Mouse (Mus musculus): ENCODE results near the gene Klhl18. TPM values are rescaled to one million over a fixed set of nuclear protein-coding genes. Genes with fewer than 3 reads are reported as not detected.

The Klhl18 gene
- polyA plus RNA-seq (2012; rRNA removed; ENCODE audit: low replicate concordance), result 18.8 and 23.4 TPM in 2 replicates

GRCm38 (mm10) chr9:110476124-110477091 is at the start of gene Klhl18, which contains the start of gene Kif9:
TSS of gene Klhl18 (minus strand) at chr9:110476694.
TSS of gene Kif9 (plus strand) at chr9:110476958.

GRCm38 (mm10) chr9:110419511-110420112 is 56.9 kb downstream of the Klhl18 start, which contains the start of gene Ngp:
TSS of gene Ngp (plus strand) at chr9:110419747.

GRCm38 (mm10) chr9:110408099-110408773 is 68.3 kb downstream of the Klhl18 start, which contains the start of gene Ptpn23:
TSS of gene Ptpn23 (minus strand) at chr9:110408213.

Other genes with a start within 250 kb of the Klhl18 start
- 1.1 and 1.2 TPM in 2 replicates for gene Cspg5, start 232.9 kb downstream of the Klhl18 start, polyA plus RNA-seq (2012; rRNA removed; ENCODE audit: low replicate concordance)
- 8.9 and 10.9 TPM in 2 replicates for gene Elp6, start 171.5 kb downstream of the Klhl18 start, polyA plus RNA-seq (2012; rRNA removed; ENCODE audit: low replicate concordance)
- gene Scap, start 143.4 kb downstream of the Klhl18 start, polyA plus RNA-seq (2012; rRNA removed; ENCODE audit: low replicate concordance), result 29.8 and 47.6 TPM in 2 replicates
- 20.2 and 38.0 TPM in 2 replicates for gene Ptpn23, start 68.5 kb downstream of the Klhl18 start, polyA plus RNA-seq (2012; rRNA removed; ENCODE audit: low replicate concordance)
- gene Ngp, start 56.9 kb downstream of the Klhl18 start, polyA plus RNA-seq (2012; rRNA removed; ENCODE audit: low replicate concordance), result 2.5 and 5.8 TPM in 2 replicates
- gene Kif9, start 264 bp upstream of the Klhl18 start, polyA plus RNA-seq (2012; rRNA removed; ENCODE audit: low replicate concordance), result 0.57 and 1.3 TPM in 2 replicates
- gene Setd2, start 55.9 kb upstream of the Klhl18 start, polyA plus RNA-seq (2012; rRNA removed; ENCODE audit: low replicate concordance), result 39.5 and 44.6 TPM in 2 replicates
- gene Nradd, start 147.8 kb upstream of the Klhl18 start, polyA plus RNA-seq (2012; rRNA removed; ENCODE audit: low replicate concordance), result 11.2 and 11.4 TPM in 2 replicates
- gene Nbeal2, start 177.5 kb upstream of the Klhl18 start, polyA plus RNA-seq (2012; rRNA removed; ENCODE audit: low replicate concordance), result 43.4 and 66.9 TPM in 2 replicates
- 70.4 and 96.1 TPM in 2 replicates for gene Ccdc12, start 179.8 kb upstream of the Klhl18 start, polyA plus RNA-seq (2012; rRNA removed; ENCODE audit: low replicate concordance)